Mouse (Mus musculus): Measurements from ENCODE around the gene Ptpn22. TPM values are rescaled to one million over a fixed set of nuclear protein-coding genes. Genes with fewer than 3 reads are reported as not detected.
A peak's percentile ranks its signal among the peaks of the same experiment; 100 is the strongest.

Gene Ptpn22
- total and polyA plus RNA-seq, 3 experiments: 0.68 to 1.8 (median 1.0) TPM

- H3K36me3 ChIP-seq (ENCODE audit: control insufficient read depth, insufficient read depth, low read length): no peaks in the 10 kb centered on the region
- no peak for DNase-seq
- TF ChIP-seq EP300 (IDR thresholded peaks at IDR 0.05; ENCODE audit: insufficient read depth, low read depth, low read length) (no peak), CTCF (IDR thresholded peaks at IDR 0.05) (no peak), POLR2A (IDR thresholded peaks at IDR 0.05; ENCODE audit: insufficient read depth, low read depth, low read length) (no peak)
- intact Hi-C loops (cut with DNase I): no loop called here
- no peaks in the 10 kb centered on the region; the same call in 1 of the 2 replicates for H3K4me1 ChIP-seq (ENCODE audit: control insufficient read depth, insufficient read depth, low read length)
- no peaks in the 10 kb centered on the region for H3K79me2 ChIP-seq (replicated peaks; ENCODE audit: control insufficient read depth, insufficient read depth, low read length)
- H3K27ac ChIP-seq: no peak overlapping the region
- no peak overlapping the region for H3K9ac ChIP-seq (ENCODE audit: low read depth, low read length)
- no peak overlapping the region for H3K4me3 ChIP-seq
- H3K27me3 ChIP-seq (ENCODE audit: control insufficient read depth, insufficient read depth, low read length): no peaks in the 10 kb centered on the region
- 71% methylated on average over 4 of the region's 4 CpGs for WGBS
Observed at GRCm38 (mm10) chr3:103862721-103863220, 3.2 kb downstream of the Ptpn22 start.

- no peaks in the 10 kb centered on the region; the same call in 1 of the 2 replicates for H3K4me1 ChIP-seq (ENCODE audit: control insufficient read depth, insufficient read depth, low read length)
- H3K9ac ChIP-seq (ENCODE audit: low read depth, low read length): no peak overlapping the region
- no peak overlapping the region for H3K27ac ChIP-seq
- intact Hi-C loops (cut with DNase I): no loop called here
- no peak for DNase-seq
- H3K27me3 ChIP-seq (ENCODE audit: control insufficient read depth, insufficient read depth, low read length): no peaks in the 10 kb centered on the region
- H3K79me2 ChIP-seq (replicated peaks; ENCODE audit: control insufficient read depth, insufficient read depth, low read length): no peaks in the 10 kb centered on the region
- 92% methylated on average over 6 of the region's 6 CpGs for WGBS
- TF ChIP-seq POLR2A (IDR thresholded peaks at IDR 0.05; ENCODE audit: insufficient read depth, low read depth, low read length) (no peak), CTCF (IDR thresholded peaks at IDR 0.05) (no peak), EP300 (IDR thresholded peaks at IDR 0.05; ENCODE audit: insufficient read depth, low read depth, low read length) (no peak)
- H3K4me3 ChIP-seq: no peak overlapping the region
- no peaks in the 10 kb centered on the region for H3K36me3 ChIP-seq (ENCODE audit: control insufficient read depth, insufficient read depth, low read length)
Observed at GRCm38 (mm10) chr3:103864200-103864599, 4.6 kb downstream of the Ptpn22 start.

GRCm38 (mm10) chr3:103867424-103867971 is 7.9 kb downstream of the Ptpn22 start:
- 91% methylated on average over 5 of the region's 5 CpGs for WGBS
- no peak overlapping the region for H3K27ac ChIP-seq
- no peaks in the 10 kb centered on the region for H3K79me2 ChIP-seq (replicated peaks; ENCODE audit: control insufficient read depth, insufficient read depth, low read length)
- H3K36me3 ChIP-seq (ENCODE audit: control insufficient read depth, insufficient read depth, low read length): no peaks in the 10 kb centered on the region
- H3K4me3 ChIP-seq: no peak overlapping the region
- no peaks in the 10 kb centered on the region for H3K4me1 ChIP-seq (ENCODE audit: control insufficient read depth, insufficient read depth, low read length)
- H3K27me3 ChIP-seq (ENCODE audit: control insufficient read depth, insufficient read depth, low read length): no peaks in the 10 kb centered on the region
- no peak for TF ChIP-seq POLR2A (IDR thresholded peaks at IDR 0.05; ENCODE audit: insufficient read depth, low read depth, low read length)
- intact Hi-C loops (cut with DNase I): no loop called here
- H3K9ac ChIP-seq (ENCODE audit: low read depth, low read length): no peak overlapping the region
- no peak for DNase-seq

- no peaks in the 10 kb centered on the region for H3K4me1 ChIP-seq (ENCODE audit: control insufficient read depth, insufficient read depth, low read length)
- no peak overlapping the region for H3K9ac ChIP-seq (ENCODE audit: low read depth, low read length)
- no peaks in the 10 kb centered on the region for H3K36me3 ChIP-seq (ENCODE audit: control insufficient read depth, insufficient read depth, low read length)
- intact Hi-C loops (cut with DNase I): no loop called here
- H3K27ac ChIP-seq: no peak overlapping the region
- H3K79me2 ChIP-seq (replicated peaks; ENCODE audit: control insufficient read depth, insufficient read depth, low read length): no peaks in the 10 kb centered on the region
- no peaks in the 10 kb centered on the region for H3K27me3 ChIP-seq (ENCODE audit: control insufficient read depth, insufficient read depth, low read length)
- WGBS: 78% methylated on average over 4 of the region's 4 CpGs
- H3K4me3 ChIP-seq: no peak overlapping the region
- no peak for DNase-seq
- no peak for TF ChIP-seq EP300 (IDR thresholded peaks at IDR 0.05; ENCODE audit: insufficient read depth, low read depth, low read length)
- TF ChIP-seq CTCF (IDR thresholded peaks at IDR 0.05): no peak
- no peak for TF ChIP-seq POLR2A (IDR thresholded peaks at IDR 0.05; ENCODE audit: insufficient read depth, low read depth, low read length)
Observed at GRCm38 (mm10) chr3:103868008-103868407, 8.4 kb downstream of the Ptpn22 start.

- peak in 1 of 2 experiments; percentile 16 for DNase-seq
- intact Hi-C loops (cut with DNase I): no loop called here
- Histone ChIP-seq H3K9ac (ENCODE audit: low read depth, low read length) (no peak overlapping the region), H3K27ac (no peak overlapping the region), H3K79me2 (replicated peaks; ENCODE audit: control insufficient read depth, insufficient read depth, low read length) (no peaks in the 10 kb centered on the region), H3K4me3 (no peak overlapping the region), H3K27me3 (ENCODE audit: control insufficient read depth, insufficient read depth, low read length) (no peaks in the 10 kb centered on the region), H3K4me1 (ENCODE audit: control insufficient read depth, insufficient read depth, low read length) (no peaks in the 10 kb centered on the region), H3K36me3 (ENCODE audit: control insufficient read depth, insufficient read depth, low read length) (no peaks in the 10 kb centered on the region)
- TF ChIP-seq CTCF (IDR thresholded peaks at IDR 0.05) (no peak), EP300 (IDR thresholded peaks at IDR 0.05; ENCODE audit: insufficient read depth, low read depth, low read length) (no peak), POLR2A (IDR thresholded peaks at IDR 0.05; ENCODE audit: insufficient read depth, low read depth, low read length) (no peak)
- WGBS: 36% methylated on average over 3 of the region's 3 CpGs
Observed at GRCm38 (mm10) chr3:103872663-103873098, 13.1 kb downstream of the Ptpn22 start.

- no peak for DNase-seq
- H3K36me3 ChIP-seq (ENCODE audit: control insufficient read depth, insufficient read depth, low read length): no peaks in the 10 kb centered on the region
- H3K4me3 ChIP-seq: no peak overlapping the region
- H3K27me3 ChIP-seq (ENCODE audit: control insufficient read depth, insufficient read depth, low read length): no peaks in the 10 kb centered on the region
- TF ChIP-seq EP300 (IDR thresholded peaks at IDR 0.05; ENCODE audit: insufficient read depth, low read depth, low read length) (no peak), CTCF (IDR thresholded peaks at IDR 0.05) (no peak), POLR2A (IDR thresholded peaks at IDR 0.05; ENCODE audit: insufficient read depth, low read depth, low read length) (no peak)
- no peak overlapping the region for H3K9ac ChIP-seq (ENCODE audit: low read depth, low read length)
- H3K27ac ChIP-seq: no peak overlapping the region
- no peaks in the 10 kb centered on the region for H3K4me1 ChIP-seq (ENCODE audit: control insufficient read depth, insufficient read depth, low read length)
- intact Hi-C loops (cut with DNase I): no loop called here
- WGBS: 42% methylated on average over 7 of the region's 7 CpGs
- H3K79me2 ChIP-seq (replicated peaks; ENCODE audit: control insufficient read depth, insufficient read depth, low read length): no peaks in the 10 kb centered on the region
Observed at GRCm38 (mm10) chr3:103874329-103874728, 14.7 kb downstream of the Ptpn22 start.
